Mouse (Mus musculus) ES-E14 (cell line): ENCODE measurements at regions not wholly inside any gene's neighbourhood (a gene's known extent, or its start where the extent isn't known, plus 50 kb on each side); places are given as distances from the start of the nearest gene placed in this dataset.

Source experiments
- DNase-seq: peaks from one replicate; pipeline ENCODE4 v3.0.0-alpha.2; 2013; ENCODE audit warnings: low read depth, low spot score
- H3K27ac ChIP-seq: 2 replicates; pipeline ENCODE4 v1.5.1; 2012; ENCODE audit warnings: low read depth, mild to moderate bottlenecking, low read length, moderate library complexity, mixed read lengths; ENCODE audit not compliant: poor library complexity, insufficient read depth, severe bottlenecking
- H3K36me3 ChIP-seq: 2 replicates; pipeline ENCODE4 v1.6.1; 2012; ENCODE audit warnings: mild to moderate bottlenecking, low read length, moderate library complexity, mixed read lengths; ENCODE audit not compliant: control insufficient read depth, poor library complexity, insufficient read depth, severe bottlenecking
- H3K4me1 ChIP-seq, 2 experiments: fragments of 150-350 bp in 1 of 2; sonication (generic) in 1 of 2; 2 replicates each; pipeline ENCODE4 v1.6.1; 2012; ENCODE audit warnings: low read length in 2 of 2, mild to moderate bottlenecking in 1 of 2, mixed read lengths in 1 of 2; ENCODE audit not compliant: control insufficient read depth in 2 of 2, insufficient read depth in 2 of 2, poor library complexity in 1 of 2
- H3K4me3 ChIP-seq, 2 experiments: fragments of 150-350 bp in 1 of 2; sonication (generic) in 1 of 2; 2 replicates each; pipeline ENCODE4 v1.5.1; 2012; ENCODE audit warnings: low read length in 2 of 2, low read depth in 1 of 2, mild to moderate bottlenecking in 1 of 2, mixed read lengths in 1 of 2; ENCODE audit not compliant: insufficient read depth in 1 of 2, poor library complexity in 1 of 2, severe bottlenecking in 1 of 2
- H3K9ac ChIP-seq: 2 replicates; pipeline ENCODE4 v1.6.1; 2012; ENCODE audit warnings: low read depth, mild to moderate bottlenecking, low read length, mixed read lengths; ENCODE audit not compliant: poor library complexity, insufficient read depth, severe bottlenecking
- H3K9me3 ChIP-seq: fragments of 150-350 bp; sonication (generic); 2 replicates; pipeline ENCODE4 v1.6.1; 2012; ENCODE audit warnings: low read depth, mild to moderate bottlenecking, low read length; ENCODE audit not compliant: control insufficient read depth, insufficient read depth
- CHD2 ChIP-seq: IDR thresholded peaks from 2 replicates; pipeline ENCODE4 v1.6.1; 2014; ENCODE audit warnings: mild to moderate bottlenecking, low read depth, low read length, inconsistent platforms
- HCFC1 ChIP-seq: IDR thresholded peaks from 2 replicates; pipeline ENCODE4 v1.6.1; 2012; ENCODE audit warnings: low read length, inconsistent platforms, borderline replicate concordance; ENCODE audit not compliant: insufficient read depth
- MAFK ChIP-seq: IDR thresholded peaks from 2 replicates; pipeline ENCODE4 v1.6.1; 2014; ENCODE audit warnings: mild to moderate bottlenecking, low read depth, low read length, inconsistent platforms; ENCODE audit not compliant: insufficient read depth
- ZC3H11A ChIP-seq: IDR thresholded peaks from 2 replicates; pipeline ENCODE4 v1.6.1; 2012; ENCODE audit warnings: low read depth, mild to moderate bottlenecking, inconsistent platforms, low read length, borderline replicate concordance
- ZNF384 ChIP-seq: IDR thresholded peaks from 2 replicates; pipeline ENCODE4 v1.6.1; 2012; ENCODE audit warnings: low read depth, low read length, inconsistent platforms
- in situ Hi-C, 2 experiments: fragments of 600-800 bp; cut with MboI; formaldehyde crosslinking; loops; one replicate each; pipeline ENCODE4 v1.15.1; 2025; ENCODE audit warnings: low sequenced_read_pairs in 2 of 2, inconsistent platforms in 1 of 2; ENCODE audit not compliant: unreplicated experiment in 2 of 2

DNA sequence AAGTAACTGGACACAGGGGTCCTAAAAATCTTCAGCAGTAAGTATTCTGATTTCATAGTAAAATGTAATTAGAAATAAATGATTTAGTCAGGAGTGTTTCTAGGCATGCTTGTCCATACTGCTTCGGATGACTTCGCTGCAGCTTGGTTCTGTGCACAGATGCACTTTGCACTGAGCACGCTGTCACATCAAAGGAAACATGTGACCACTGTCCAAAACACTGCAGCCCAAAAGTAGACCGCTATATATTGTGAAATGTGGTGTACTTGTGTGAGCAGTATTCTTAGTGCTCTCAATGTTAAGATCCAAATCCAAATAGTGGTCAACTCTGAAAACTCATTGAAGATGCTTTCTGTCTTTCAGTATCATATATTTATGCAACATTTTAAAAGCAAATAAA, 685.4 kb downstream of the Mecom start:
- Histone ChIP-seq H3K9ac (no peak overlapping the region), H3K9me3 (no peaks in the 10 kb centered on the region), H3K36me3 (no peaks in the 10 kb centered on the region), H3K4me3 (no peak overlapping the region), H3K27ac (no peak overlapping the region), H3K4me1 (no peaks in the 10 kb centered on the region)
- TF ChIP-seq ZNF384 (no peak), HCFC1 (no peak), CHD2 (no peak), MAFK (no peak), ZC3H11A (no peak)
- DNase-seq = no peak
- in situ Hi-C loops = no loop called here

DNA sequence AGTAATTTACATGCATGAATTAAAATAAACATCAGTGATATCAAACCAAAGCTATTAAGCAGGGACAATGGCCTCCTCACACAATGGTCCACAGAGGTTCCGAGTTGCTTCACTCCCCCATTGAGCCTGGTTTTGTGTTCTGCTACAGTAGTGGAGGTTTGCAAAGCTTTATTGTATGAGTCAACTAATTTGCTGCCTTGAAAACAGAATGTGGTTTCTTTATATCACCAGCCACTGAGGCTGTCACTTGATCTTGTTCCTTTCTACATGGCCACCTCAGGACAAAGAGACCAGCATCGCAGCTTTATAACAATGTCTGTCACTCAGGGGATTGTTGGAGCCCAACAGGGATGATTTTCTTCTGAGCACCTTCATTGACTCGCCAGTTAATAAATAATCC, 695.3 kb downstream of the Mecom start:
- Histone ChIP-seq H3K4me3 (no peak overlapping the region), H3K27ac (no peak overlapping the region), H3K36me3 (no peaks in the 10 kb centered on the region), H3K9ac (no peak overlapping the region), H3K4me1 (no peaks in the 10 kb centered on the region), H3K9me3 (no peaks in the 10 kb centered on the region)
- DNase-seq = no peak
- in situ Hi-C loops = no loop called here
- TF ChIP-seq HCFC1 (no peak), ZNF384 (no peak), ZC3H11A (no peak), CHD2 (no peak), MAFK (no peak)

DNA sequence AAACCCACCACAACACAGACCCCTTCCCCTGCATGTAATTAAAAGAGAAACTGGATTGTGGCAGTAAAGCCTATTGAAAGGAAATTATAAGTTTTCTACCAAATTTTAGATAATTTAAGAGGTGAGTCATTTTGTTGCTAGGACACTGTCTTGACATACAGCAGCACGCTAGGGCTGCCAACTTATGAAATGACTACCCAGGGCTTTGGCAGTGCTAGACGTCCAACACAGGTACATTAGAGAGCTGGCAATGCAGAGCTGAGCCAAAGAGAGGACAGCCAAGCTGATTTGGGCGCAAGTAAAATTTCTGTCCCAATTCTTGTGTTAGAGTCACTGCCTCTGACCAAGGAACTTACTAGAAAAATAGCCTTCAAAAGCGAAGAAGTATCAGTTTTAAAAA, 712.4 kb downstream of the Mecom start:
- in situ Hi-C loops = no loop called here
- no peak for DNase-seq
- H3K9me3 ChIP-seq = no peaks in the 10 kb centered on the region
- no peak for TF ChIP-seq CHD2
- no peak for TF ChIP-seq ZC3H11A
- TF ChIP-seq ZNF384 = no peak
- no peak for TF ChIP-seq MAFK
- TF ChIP-seq HCFC1 = no peak
- no peaks in the 10 kb centered on the region for H3K4me1 ChIP-seq
- H3K27ac ChIP-seq = no peak overlapping the region
- H3K4me3 ChIP-seq = no peak overlapping the region
- H3K36me3 ChIP-seq = no peaks in the 10 kb centered on the region
- no peak overlapping the region for H3K9ac ChIP-seq

DNA sequence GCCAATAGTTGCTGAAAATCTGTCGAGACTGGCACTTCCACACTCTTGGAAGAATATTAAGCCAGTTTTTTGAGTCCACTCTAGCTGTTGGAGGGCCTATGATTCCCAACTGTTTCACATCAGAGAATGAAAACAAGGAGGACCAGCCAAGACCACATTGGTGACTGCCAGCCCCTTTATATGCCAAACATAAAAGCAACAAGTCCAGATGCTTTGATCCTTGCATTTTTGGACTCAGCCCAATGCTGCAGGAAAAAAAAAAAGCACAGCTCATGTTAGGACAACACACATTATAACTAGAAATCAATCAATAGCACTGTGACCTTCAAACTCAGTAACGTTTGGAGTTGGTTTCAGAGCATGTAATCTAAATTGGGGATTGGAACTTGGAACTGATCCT, 712.9 kb downstream of the Mecom start:
- no peak overlapping the region for H3K9ac ChIP-seq
- H3K27ac ChIP-seq = no peak overlapping the region
- in situ Hi-C loops = no loop called here
- no peak overlapping the region for H3K4me3 ChIP-seq
- TF ChIP-seq ZNF384 (no peak), HCFC1 (no peak), CHD2 (no peak), MAFK (no peak), ZC3H11A (no peak)
- H3K4me1 ChIP-seq = no peaks in the 10 kb centered on the region
- DNase-seq = no peak
- H3K9me3 ChIP-seq = no peaks in the 10 kb centered on the region
- H3K36me3 ChIP-seq = no peaks in the 10 kb centered on the region

DNA sequence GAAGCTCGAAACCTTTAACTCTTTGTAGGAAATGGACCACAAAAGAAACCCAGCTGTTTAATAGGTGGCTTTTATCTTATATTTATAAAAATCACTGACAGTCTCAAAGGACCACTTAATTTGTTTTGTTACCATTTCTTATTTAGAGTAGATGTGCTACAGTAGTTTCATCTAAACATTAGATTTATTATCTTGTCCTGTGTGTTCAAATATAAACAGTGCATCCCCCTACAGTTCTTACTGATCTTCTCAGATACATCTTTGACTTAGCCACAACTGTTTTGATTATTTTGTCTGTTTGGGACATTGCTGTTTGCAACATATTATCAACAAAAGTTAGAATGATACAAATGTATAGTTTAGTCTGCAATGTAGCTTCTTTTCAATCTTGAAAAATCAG, 716.5 kb downstream of the Mecom start:
- H3K27ac ChIP-seq = no peak overlapping the region
- no peak for DNase-seq
- H3K36me3 ChIP-seq = no peaks in the 10 kb centered on the region
- no peaks in the 10 kb centered on the region for H3K4me1 ChIP-seq
- no peak overlapping the region for H3K4me3 ChIP-seq
- in situ Hi-C loops = no loop called here
- TF ChIP-seq HCFC1 = no peak
- no peak for TF ChIP-seq CHD2
- no peak for TF ChIP-seq ZNF384
- TF ChIP-seq ZC3H11A = no peak
- no peak for TF ChIP-seq MAFK
- H3K9ac ChIP-seq = no peak overlapping the region
- H3K9me3 ChIP-seq = no peaks in the 10 kb centered on the region
